Mouse (Mus musculus): ENCODE data around the gene Csk. TPM values are rescaled to one million over a fixed set of nuclear protein-coding genes. Genes with fewer than 3 reads are reported as not detected.

The Csk gene
- polyA plus RNA-seq, 1 experiment from 2014 or later: 36.8 TPM

GRCm38 (mm10) chr9:57593454-57594173, 59.8 kb downstream of the Csk start:
- H3K27me3 ChIP-seq (replicated peaks): no peaks in the 10 kb centered on the region
- peaks cover 15% of the 10 kb centered on the region for H3K36me3 ChIP-seq (replicated peaks)
- H3K4me3 ChIP-seq: no peak overlapping the region
- H3K4me2 ChIP-seq: no peak overlapping the region
- ATAC-seq (replicated peaks): no peak
- H3K27ac ChIP-seq: no peak overlapping the region
- no peak overlapping the region for H3K9ac ChIP-seq
- 43% methylated on average over 12 of the region's 12 CpGs for WGBS
- no peaks in the 10 kb centered on the region for H3K9me3 ChIP-seq
- H3K4me1 ChIP-seq: peaks cover 16% of the 10 kb centered on the region

- peaks cover 15% of the 10 kb centered on the region for H3K36me3 ChIP-seq (replicated peaks)
- H3K9me3 ChIP-seq: no peaks in the 10 kb centered on the region
- 37% methylated on average over 5 of the region's 5 CpGs for WGBS
- H3K9ac ChIP-seq: no peak overlapping the region
- H3K4me1 ChIP-seq: peaks cover 15% of the 10 kb centered on the region
- no peak overlapping the region for H3K4me3 ChIP-seq
- H3K27me3 ChIP-seq (replicated peaks): no peaks in the 10 kb centered on the region
- no peak for ATAC-seq (replicated peaks)
- no peak overlapping the region for H3K27ac ChIP-seq
- peak overlapping the region; percentile 73; the same call in 1 of the 2 replicates for H3K4me2 ChIP-seq
Observed at GRCm38 (mm10) chr9:57590726-57591125, 62.7 kb downstream of the Csk start.

GRCm38 (mm10) chr9:57589224-57590126, 64.0 kb downstream of the Csk start, which contains the start of gene Ulk3:
Gene Ulk3, plus strand, starts transcription at chr9:57589452.
- peak within 1 kb of the TSS; percentile 71 for H3K9ac ChIP-seq
- H3K4me3 ChIP-seq: peak within 1 kb of the TSS; percentile 54
- peak; percentile 90 for ATAC-seq (replicated peaks)
- H3K4me1 ChIP-seq: peaks cover 15% of the 10 kb centered on the region
- WGBS: under 1% methylated on average over 58 of the region's 58 CpGs
- peak within 1 kb of the TSS; percentile 73 for H3K4me2 ChIP-seq
- no peaks in the 10 kb centered on the region for H3K9me3 ChIP-seq
- no peaks in the 10 kb centered on the region for H3K27me3 ChIP-seq (replicated peaks)
- H3K36me3 ChIP-seq (replicated peaks): peaks cover 9% of the 10 kb centered on the region; the same call in 1 of the 2 replicates
- H3K27ac ChIP-seq: peak within 1 kb of the TSS; percentile 73

- Histone ChIP-seq H3K36me3 (replicated peaks) (peaks cover 28% of the 10 kb centered on the region), H3K4me3 (no peak overlapping the region), H3K27me3 (replicated peaks) (no peaks in the 10 kb centered on the region), H3K9me3 (no peaks in the 10 kb centered on the region), H3K4me1 (peaks cover 8% of the 10 kb centered on the region), H3K4me2 (no peak overlapping the region), H3K27ac (no peak overlapping the region), H3K9ac (no peak overlapping the region)
- ATAC-seq (replicated peaks): no peak
- WGBS: 93% methylated on average over 3 of the region's 3 CpGs
Observed at GRCm38 (mm10) chr9:57584991-57585390, 68.4 kb downstream of the Csk start.

- ATAC-seq (replicated peaks): no peak
- 91% methylated on average over 6 of the region's 6 CpGs for WGBS
- Histone ChIP-seq H3K4me1 (no peaks in the 10 kb centered on the region), H3K36me3 (replicated peaks) (peaks cover 40% of the 10 kb centered on the region), H3K9me3 (no peaks in the 10 kb centered on the region), H3K27ac (no peak overlapping the region), H3K4me3 (no peak overlapping the region), H3K27me3 (replicated peaks) (no peaks in the 10 kb centered on the region), H3K4me2 (no peak overlapping the region), H3K9ac (no peak overlapping the region)
Observed at GRCm38 (mm10) chr9:57577144-57577849, 76.1 kb downstream of the Csk start.

Other genes starting within 250 kb of the Csk start
- 24.7 and 28.0 TPM in 2 replicates for gene Ppcdc, start 213.5 kb downstream of the Csk start, polyA plus RNA-seq (2015; fragmentation: Nextera tagmentation; extraction: Ambion mirVana)
- gene Scamp5, start 185.6 kb downstream of the Csk start, polyA plus RNA-seq (2015; fragmentation: Nextera tagmentation; extraction: Ambion mirVana): 153 and 155 TPM in 2 replicates
- gene Rpp25, start 149.6 kb downstream of the Csk start, polyA plus RNA-seq (2015; fragmentation: Nextera tagmentation; extraction: Ambion mirVana): 29.4 TPM in 2 replicates
- gene Cox5a, start 132.4 kb downstream of the Csk start, polyA plus RNA-seq (2015; fragmentation: Nextera tagmentation; extraction: Ambion mirVana): 715 and 767 TPM in 2 replicates
- 27.7 and 28.2 TPM in 2 replicates for gene Fam219b, start 116.1 kb downstream of the Csk start, polyA plus RNA-seq (2015; fragmentation: Nextera tagmentation; extraction: Ambion mirVana)
- gene Mpi, start 100.9 kb downstream of the Csk start, polyA plus RNA-seq (2015; fragmentation: Nextera tagmentation; extraction: Ambion mirVana): 81.2 and 82.9 TPM in 2 replicates
- 49.6 and 50.6 TPM in 2 replicates for gene Scamp2, start 92.7 kb downstream of the Csk start, polyA plus RNA-seq (2015; fragmentation: Nextera tagmentation; extraction: Ambion mirVana)
- gene Ulk3, start 64.2 kb downstream of the Csk start, polyA plus RNA-seq (2015; fragmentation: Nextera tagmentation; extraction: Ambion mirVana): 35.4 and 39.0 TPM in 2 replicates
- gene Cplx3, start 47.4 kb downstream of the Csk start, polyA plus RNA-seq (2015; fragmentation: Nextera tagmentation; extraction: Ambion mirVana): 0.63 and 1.5 TPM in 2 replicates
- gene Lman1l, start 32.9 kb downstream of the Csk start, polyA plus RNA-seq (2015; fragmentation: Nextera tagmentation; extraction: Ambion mirVana): not detected in 2 replicates
- not detected in 2 replicates for gene Cyp1a2, start 30.1 kb upstream of the Csk start, polyA plus RNA-seq (2015; fragmentation: Nextera tagmentation; extraction: Ambion mirVana)
- 0.17 TPM in 1 of 2 replicates, not detected in the other for gene Cyp1a1, start 34.3 kb upstream of the Csk start, polyA plus RNA-seq (2015; fragmentation: Nextera tagmentation; extraction: Ambion mirVana)
- 35.7 and 36.8 TPM in 2 replicates for gene Edc3, start 54.9 kb upstream of the Csk start, polyA plus RNA-seq (2015; fragmentation: Nextera tagmentation; extraction: Ambion mirVana)
- 75.4 and 86.2 TPM in 2 replicates for gene Clk3, start 112.2 kb upstream of the Csk start, polyA plus RNA-seq (2015; fragmentation: Nextera tagmentation; extraction: Ambion mirVana)
- 9.2 and 10.5 TPM in 2 replicates for gene Arid3b, start 183.2 kb upstream of the Csk start, polyA plus RNA-seq (2015; fragmentation: Nextera tagmentation; extraction: Ambion mirVana)

Measured in midbrain, embryonic 15.5 days (tissue).